9 mouse cellular contexts compared by ENCODE assay signal in genomic region chr6:94684844-94685557, GRCm38 (mm10). TPM values are rescaled to one million over a fixed set of nuclear protein-coding genes. Genes with fewer than 3 reads are reported as not detected.
A peak's percentile ranks its signal among the peaks of the same experiment; 100 is the strongest.
DNase-seq lines count a peak whose midpoint lies in the region; ATAC-seq lines count a peak whose summit lies in the region.
"Had no signal": no experiment of that assay in that cellular context is flagged by ENCODE, and none has a peak within 500 bp of the region (broad histone marks: within the 10 kb centered on the region; RNA-seq: fewer than 3 reads in every experiment).

No protein-coding gene starts in this region.

- H3K4me1 ChIP-seq in hindbrain, embryonic 10.5 days (replicated peaks), result peaks cover 74% of the 10 kb centered on the region
- H3K4me1 ChIP-seq in hindbrain, embryonic 11.5 days (replicated peaks; ENCODE audit: control insufficient read depth, insufficient read depth, low read length), result peaks cover 2% of the 10 kb centered on the region; the same call in 1 of the 2 replicates
- peaks cover 83% of the 10 kb centered on the region for H3K4me1 ChIP-seq in heart, embryonic 13.5 days
- H3K4me1 ChIP-seq in liver, embryonic 15.5 days (replicated peaks), result peaks cover 76% of the 10 kb centered on the region

- no peak overlapping the region for H3K9ac ChIP-seq in hindbrain, embryonic 11.5 days (ENCODE audit: low read depth, low read length)
- peak overlapping the region; percentile 58; the same call in 1 of the 2 replicates for H3K9ac ChIP-seq in heart, embryonic 13.5 days
- H3K9ac ChIP-seq in liver, embryonic 15.5 days, result no peak overlapping the region

- H3K9me3 ChIP-seq in hindbrain, embryonic 10.5 days, result no peaks in the 10 kb centered on the region
- H3K9me3 ChIP-seq in hindbrain, embryonic 11.5 days (ENCODE audit: control insufficient read depth, low read length), result no peaks in the 10 kb centered on the region
- no peaks in the 10 kb centered on the region for H3K9me3 ChIP-seq in heart, embryonic 13.5 days
- H3K9me3 ChIP-seq in liver, embryonic 15.5 days (replicated peaks), result no peaks in the 10 kb centered on the region

- H3K27me3 ChIP-seq in hindbrain, embryonic 10.5 days (ENCODE audit: insufficient read depth, poor library complexity, severe bottlenecking), result no peaks in the 10 kb centered on the region
- no peaks in the 10 kb centered on the region for H3K27me3 ChIP-seq in hindbrain, embryonic 11.5 days (ENCODE audit: control insufficient read depth, insufficient read depth, low read length)
- H3K27me3 ChIP-seq in heart, embryonic 13.5 days (replicated peaks), result no peaks in the 10 kb centered on the region
- peaks cover 9% of the 10 kb centered on the region for H3K27me3 ChIP-seq in liver, embryonic 15.5 days

- no peak overlapping the region for H3K4me2 ChIP-seq in hindbrain, embryonic 11.5 days (replicated peaks; ENCODE audit: low read depth, low read length)
- H3K4me2 ChIP-seq in heart, embryonic 13.5 days, result peak overlapping the region; percentile 60
- H3K4me2 ChIP-seq in liver, embryonic 15.5 days, result peak overlapping the region; percentile 11; the same call in 1 of the 2 replicates

- H3K4me3 ChIP-seq in hindbrain, embryonic 10.5 days, result no peak overlapping the region
- no peak overlapping the region for H3K4me3 ChIP-seq in hindbrain, embryonic 11.5 days (ENCODE audit: low read depth, low read length)
- H3K4me3 ChIP-seq in heart, embryonic 13.5 days, result no peak overlapping the region
- H3K4me3 ChIP-seq in liver, embryonic 15.5 days (replicated peaks), result no peak overlapping the region

- H3K36me3 ChIP-seq in hindbrain, embryonic 10.5 days, result no peaks in the 10 kb centered on the region
- H3K36me3 ChIP-seq in hindbrain, embryonic 11.5 days (ENCODE audit: control insufficient read depth, insufficient read depth, low read length), result no peaks in the 10 kb centered on the region
- no peaks in the 10 kb centered on the region for H3K36me3 ChIP-seq in heart, embryonic 13.5 days
- no peaks in the 10 kb centered on the region for H3K36me3 ChIP-seq in liver, embryonic 15.5 days (replicated peaks)

- ATAC-seq in hindbrain, embryonic 11.5 days (ENCODE audit: low FRiP score), result no peak
- no peak for ATAC-seq in heart, embryonic 13.5 days (ENCODE audit: extremely low read depth, insufficient number of reproducible peaks, low FRiP score, low TSS enrichment)
- no peak for ATAC-seq in liver, embryonic 15.5 days (ENCODE audit: insufficient read depth)

- WGBS in hindbrain, embryonic 10.5 days, result 52% methylated on average over 13 of the region's 13 CpGs
- 46% methylated on average over 13 of the region's 13 CpGs for WGBS in hindbrain, embryonic 11.5 days
- WGBS in heart, embryonic 13.5 days, result 19% methylated on average over 13 of the region's 13 CpGs
- WGBS in liver, embryonic 15.5 days (ENCODE audit: insufficient replicate concordance), result 37% methylated on average over 13 of the region's 13 CpGs

- no peak for DNase-seq in hindbrain, embryonic 10.5 days (ENCODE audit: low spot score)
- DNase-seq in hindbrain, embryonic 11.5 days (ENCODE audit: low spot score), result no peak
- DNase-seq in ZHBTc4 (ENCODE audit: low read depth, low spot score), result peak; percentile 77
- no peak for DNase-seq in urinary bladder, postnatal 14 days (ENCODE audit: low spot score)
- no peak for DNase-seq in kidney, postnatal 25 days
- DNase-seq in ovary, adult 18-20 months (ENCODE audit: low spot score), result no peak
- DNase-seq: lung, adult 2 months had no signal

- H3K27ac ChIP-seq in hindbrain, embryonic 10.5 days, result peak overlapping the region; percentile 29
- no peak overlapping the region for H3K27ac ChIP-seq in hindbrain, embryonic 11.5 days (ENCODE audit: low read depth, low read length)
- H3K27ac ChIP-seq in heart, embryonic 13.5 days (replicated peaks), result peak overlapping the region; percentile 61
- H3K27ac ChIP-seq in liver, embryonic 15.5 days (replicated peaks), result peak overlapping the region; percentile 16; the same call in 1 of the 2 replicates

RNA-seq across cellular contexts. Expression of gene Lrig1, which starts 15.0 kb away (rescaled TPM):
- 12.7 and 14.4 TPM in 2 replicates for polyA plus RNA-seq in hindbrain, embryonic 10.5 days (2016; fragmentation: Nextera tagmentation; extraction: Ambion mirVana)
- 18.0 and 20.2 TPM in 2 replicates for polyA plus RNA-seq in hindbrain, embryonic 11.5 days (2014; fragmentation: Nextera tagmentation; extraction: Ambion mirVana)
- polyA plus RNA-seq in heart, embryonic 13.5 days (2015; fragmentation: Nextera tagmentation; extraction: Ambion mirVana), result 8.1 and 8.3 TPM in 2 replicates
- polyA plus RNA-seq in liver, embryonic 15.5 days (2015; fragmentation: Nextera tagmentation; extraction: Ambion mirVana), result 2.7 and 4.5 TPM in 2 replicates
